Mouse (Mus musculus) liver, embryonic 15.5 days (tissue): Measurements from ENCODE around the gene Cox15. TPM values are rescaled to one million over a fixed set of nuclear protein-coding genes. Genes with fewer than 3 reads are reported as not detected.

Source experiments
- polyA plus RNA-seq: library from polyadenylated mRNA; unstranded; fragments of >200 nt; fragmentation: Nextera tagmentation; extraction: Ambion mirVana; gene quantifications from 2 replicates; pipeline ENCODE4 v1.2.1, GENCODE M21; 2015

Gene Cox15
- polyA plus RNA-seq, 1 experiment from 2014 or later, result 4.4 TPM

Other genes starting within 250 kb of the Cox15 start
- gene Got1, start 228.4 kb downstream of the Cox15 start, polyA plus RNA-seq, result 19.8 and 22.3 TPM in 2 replicates
- gene Nkx2-3, start 140.7 kb downstream of the Cox15 start, polyA plus RNA-seq, result 0.14 and 0.28 TPM in 2 replicates
- gene Slc25a28, start 78.1 kb downstream of the Cox15 start, polyA plus RNA-seq, result 5.1 and 5.7 TPM in 2 replicates
- gene Entpd7, start 63.3 kb downstream of the Cox15 start, polyA plus RNA-seq, result 2.4 and 2.5 TPM in 2 replicates
- 8.9 and 11.4 TPM in 2 replicates for gene Cutc, start within 50 bp of the Cox15 start, polyA plus RNA-seq
- 10.6 and 11.7 TPM in 2 replicates for gene Abcc2, start 29.2 kb upstream of the Cox15 start, polyA plus RNA-seq
- 2.5 and 2.7 TPM in 2 replicates for gene Dnmbp, start 187.2 kb upstream of the Cox15 start, polyA plus RNA-seq
- 81.5 and 93.1 TPM in 2 replicates for gene Cpn1, start 233.6 kb upstream of the Cox15 start, polyA plus RNA-seq